8 mouse cellular contexts compared by ENCODE assay signal in the genomic region with DNA sequence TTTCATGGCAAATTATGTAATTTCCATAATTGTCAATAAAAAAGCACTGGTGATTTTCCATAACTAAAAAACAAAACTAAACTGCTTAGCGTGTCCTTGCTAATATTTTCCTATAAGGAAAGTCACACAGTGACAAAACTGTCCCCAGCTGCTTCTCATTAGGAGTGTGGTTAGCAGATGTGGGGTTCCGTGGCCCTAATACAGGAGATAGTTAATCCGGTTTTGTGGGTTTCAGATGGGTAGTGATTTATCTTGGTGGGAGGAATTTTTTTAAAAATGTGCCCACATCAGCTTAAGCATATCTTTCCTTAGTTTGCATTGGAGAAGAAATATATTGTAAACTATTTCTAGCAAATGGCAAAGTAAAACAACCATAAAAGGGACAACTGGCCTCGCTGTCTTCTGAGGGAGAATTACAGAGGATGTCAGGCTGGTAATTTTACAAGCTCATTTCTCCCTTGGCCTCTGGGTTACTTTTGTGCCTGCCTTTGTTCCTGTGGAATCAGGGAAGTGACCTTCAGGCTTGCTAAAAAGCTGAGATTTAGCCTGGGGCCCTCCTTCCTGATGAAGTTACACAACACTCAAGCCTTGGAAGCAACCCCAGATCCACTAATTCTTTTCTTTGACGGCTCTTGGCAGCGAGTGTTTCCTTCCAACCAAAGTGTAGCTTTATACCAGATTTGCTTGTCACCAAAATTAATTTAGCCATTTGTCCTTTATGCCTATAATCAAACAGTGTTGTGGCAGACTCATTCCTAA. TPM values are rescaled to one million over a fixed set of nuclear protein-coding genes. Genes with fewer than 3 reads are reported as not detected.
DNase-seq lines count a peak whose midpoint lies in the region; ATAC-seq and TF ChIP-seq lines count a peak whose summit lies in the region.

No protein-coding gene starts in this region.

- peaks cover 0 to 13% of the 10 kb centered on the region in 2 experiments; a peak in 2 of 4 replicates for H3K36me3 ChIP-seq in MEL (ENCODE audit: control insufficient read depth in 1 of 2, insufficient read depth in 2 of 2, low read length in 2 of 2)
- H3K36me3 ChIP-seq in heart, postnatal 0 days (replicated peaks; ENCODE audit: control insufficient read depth, insufficient read depth, low read length) = no peaks in the 10 kb centered on the region
- no peaks in the 10 kb centered on the region for H3K36me3 ChIP-seq in limb, embryonic 14.5 days (ENCODE audit: control insufficient read depth, insufficient read depth, low read length)

- TF ChIP-seq RAD21 in MEL (IDR thresholded peaks at IDR 0.05; ENCODE audit: low read depth, low read length) = no peak

- no peaks in the 10 kb centered on the region for H3K79me2 ChIP-seq in MEL (ENCODE audit: control insufficient read depth, insufficient read depth, low read length, poor library complexity)

- DNase-seq in MEL (ENCODE audit: low read depth, low spot score) = peak; percentile 21
- peak; percentile 57 for DNase-seq in brain, adult 2 months (ENCODE audit: low read depth, low spot score)
- DNase-seq in heart, postnatal 0 days (ENCODE audit: low spot score) = peak; percentile 51
- peak; percentile 60 for DNase-seq in limb, embryonic 14.5 days (ENCODE audit: low spot score)
- no peak for DNase-seq in cerebellum, postnatal 4 days (ENCODE audit: low spot score in 2 of 2)
- no peak for DNase-seq in yolk sac, embryonic 10.5 days (ENCODE audit: low spot score)
- DNase-seq in layer of hippocampus, postnatal 36 days = no peak

- no peak overlapping the region for H3K9ac ChIP-seq in MEL (ENCODE audit: control insufficient read depth, low read depth, low read length, poor library complexity, severe bottlenecking)
- no peak overlapping the region for H3K9ac ChIP-seq in heart, postnatal 0 days (replicated peaks; ENCODE audit: low read depth, low read length)
- H3K9ac ChIP-seq in limb, embryonic 14.5 days (ENCODE audit: low read depth, low read length, severe bottlenecking) = no peak overlapping the region

- H3K4me1 ChIP-seq in MEL (ENCODE audit: control insufficient read depth in 1 of 2, insufficient read depth in 2 of 2, low read length in 2 of 2) = peaks cover 0 to 4% of the 10 kb centered on the region in 2 experiments; a peak in 2 of 4 replicates
- H3K4me1 ChIP-seq in heart, postnatal 0 days (ENCODE audit: control insufficient read depth, insufficient read depth) = peaks cover 8% of the 10 kb centered on the region; the same call in 1 of the 2 replicates
- peaks cover 31% of the 10 kb centered on the region for H3K4me1 ChIP-seq in limb, embryonic 14.5 days (ENCODE audit: control insufficient read depth, insufficient read depth, low read length)

- TF ChIP-seq CTCF in MEL (IDR thresholded peaks at IDR 0.05 in 2 of 3, conservative IDR thresholded peaks at IDR 0.05 in 1 of 3; ENCODE audit: control insufficient read depth in 1 of 3, insufficient read depth in 1 of 3, low read depth in 2 of 3, low read length in 3 of 3, poor library complexity in 1 of 3, severe bottlenecking in 1 of 3) = no peak
- no peak for TF ChIP-seq CTCF in heart, postnatal 0 days (IDR thresholded peaks at IDR 0.05; ENCODE audit: low read depth)

- no peak for TF ChIP-seq POLR2A in MEL (IDR thresholded peaks at IDR 0.05; ENCODE audit: control insufficient read depth in 1 of 2, insufficient read depth in 1 of 2, low read depth in 1 of 2, low read length in 2 of 2, poor library complexity in 1 of 2)
- TF ChIP-seq POLR2A in limb, embryonic 14.5 days (IDR thresholded peaks at IDR 0.05; ENCODE audit: borderline replicate concordance, extremely low read depth, insufficient read depth, insufficient read length) = no peak

- ATAC-seq in heart, postnatal 0 days (ENCODE audit: insufficient read depth, low read depth) = no peak
- no peak for ATAC-seq in limb, embryonic 14.5 days (ENCODE audit: low FRiP score, low read depth)
- no peak for ATAC-seq in erythroid progenitor cell, adult 5-6 weeks (replicated peaks; ENCODE audit: low FRiP score, poor library complexity, severe bottlenecking)

- H3K27ac ChIP-seq in MEL (ENCODE audit: control insufficient read depth, low read depth, low read length) = no peak overlapping the region
- peak overlapping the region; percentile 73 for H3K27ac ChIP-seq in heart, postnatal 0 days (ENCODE audit: low read depth)
- H3K27ac ChIP-seq in limb, embryonic 14.5 days (replicated peaks; ENCODE audit: low read depth, low read length) = no peak overlapping the region

- H3K4me3 ChIP-seq in MEL (ENCODE audit: control insufficient read depth in 1 of 2, insufficient read depth in 1 of 2, low read depth in 2 of 2, low read length in 2 of 2) = no peak overlapping the region
- no peak overlapping the region for H3K4me3 ChIP-seq in heart, postnatal 0 days (ENCODE audit: low read depth, low read length)
- H3K4me3 ChIP-seq in limb, embryonic 14.5 days (replicated peaks; ENCODE audit: low read length) = no peak overlapping the region

- H3K27me3 ChIP-seq in MEL (ENCODE audit: control insufficient read depth in 1 of 2, insufficient read depth in 2 of 2, low read length in 2 of 2) = no peaks in the 10 kb centered on the region
- H3K27me3 ChIP-seq in heart, postnatal 0 days (ENCODE audit: control insufficient read depth, insufficient read depth, low read length) = no peaks in the 10 kb centered on the region
- H3K27me3 ChIP-seq in limb, embryonic 14.5 days (ENCODE audit: control insufficient read depth, insufficient read depth, low read length) = no peaks in the 10 kb centered on the region

- WGBS in heart, postnatal 0 days = 59% methylated on average over 6 of the region's 6 CpGs
- 6% methylated on average over 6 of the region's 6 CpGs for WGBS in limb, embryonic 14.5 days

- H3K9me3 ChIP-seq in MEL (replicated peaks; ENCODE audit: insufficient read depth, low read length) = no peaks in the 10 kb centered on the region
- H3K9me3 ChIP-seq in heart, postnatal 0 days (replicated peaks; ENCODE audit: control insufficient read depth, low read length) = no peaks in the 10 kb centered on the region
- H3K9me3 ChIP-seq in limb, embryonic 14.5 days (ENCODE audit: control insufficient read depth, low read length) = no peaks in the 10 kb centered on the region

- no peak overlapping the region for H3K4me2 ChIP-seq in heart, postnatal 0 days (ENCODE audit: low read depth, low read length)
- no peak overlapping the region for H3K4me2 ChIP-seq in limb, embryonic 14.5 days (replicated peaks; ENCODE audit: low read depth, low read length, severe bottlenecking)

- TF ChIP-seq EP300 in MEL (IDR thresholded peaks at IDR 0.05; ENCODE audit: low read depth in 1 of 2, low read length in 2 of 2) = no peak
- TF ChIP-seq EP300 in heart, postnatal 0 days (IDR thresholded peaks at IDR 0.05; ENCODE audit: low read depth) = no peak

TF ChIP-seq in MEL, 35 proteins besides CTCF, POLR2A, EP300 and RAD21:
- TF ChIP-seq MXI1 (IDR thresholded peaks at IDR 0.05; ENCODE audit: low read depth, low read length) = no peak
- TF ChIP-seq RCOR1 (IDR thresholded peaks at IDR 0.05; ENCODE audit: low read depth, low read length) = peak; percentile 60; the same call in 1 of the 2 replicates
TF ChIP-seq in MEL: peak in this region for 1.

RNA-seq across cellular contexts. Expression of a gene that starts 6.2 kb away (rescaled TPM):
- total RNA-seq in MEL (2012; rRNA removed) = 3.0 and 3.6 TPM in 2 replicates
- polyA plus RNA-seq in MEL (2012; ENCODE audit: insufficient read depth in 1 of 2, insufficient read length in 2 of 2, low read depth in 1 of 2, low replicate concordance in 2 of 2, missing spikeins in 1 of 2) = 1 to 10 TPM in 1 of 2 experiments, not detected in 1; 3.8 TPM
- total RNA-seq in heart, postnatal 0 days (2014; rRNA removed; ENCODE audit: low replicate concordance) = 19.2 and 21.2 TPM in 2 replicates
- 8.5 and 9.5 TPM in 2 replicates for polyA plus RNA-seq in heart, postnatal 0 days (2015; fragmentation: Nextera tagmentation; extraction: Ambion mirVana)
- 13.9 and 15.4 TPM in 2 replicates for polyA plus RNA-seq in limb, embryonic 14.5 days (2012; rRNA removed)
- polyA plus RNA-seq in limb, embryonic 14.5 days (2014; fragmentation: Nextera tagmentation; extraction: Ambion mirVana) = 20.4 and 20.7 TPM in 2 replicates
- 0.36 and 1.7 TPM in 2 replicates for total RNA-seq in erythroid progenitor cell, adult 5-6 weeks (2015; ENCODE audit: low replicate concordance)
- total RNA-seq in erythroid progenitor cell, adult 5-6 weeks (2017; ENCODE audit: low replicate concordance) = 0.76 and 0.90 TPM in 2 replicates
- 10 to 100 TPM; 22.4 to 27.9 TPM for total RNA-seq in layer of hippocampus, postnatal 36 days (2021)

RNA-seq across cellular contexts. Expression of a gene that starts 35.9 kb away (rescaled TPM):
- total RNA-seq in MEL (2012; rRNA removed) = 165 and 174 TPM in 2 replicates
- 100 to 1,000 TPM; 123 to 218 TPM for polyA plus RNA-seq in MEL (2012; ENCODE audit: insufficient read depth in 1 of 2, insufficient read length in 2 of 2, low read depth in 1 of 2, low replicate concordance in 2 of 2, missing spikeins in 1 of 2)
- total RNA-seq in heart, postnatal 0 days (2014; rRNA removed; ENCODE audit: low replicate concordance) = 18.9 and 30.6 TPM in 2 replicates
- 26.0 and 29.1 TPM in 2 replicates for polyA plus RNA-seq in heart, postnatal 0 days (2015; fragmentation: Nextera tagmentation; extraction: Ambion mirVana)
- polyA plus RNA-seq in limb, embryonic 14.5 days (2012; rRNA removed) = 50.7 and 53.3 TPM in 2 replicates
- 61.9 and 64.0 TPM in 2 replicates for polyA plus RNA-seq in limb, embryonic 14.5 days (2014; fragmentation: Nextera tagmentation; extraction: Ambion mirVana)
- 13.0 and 18.4 TPM in 2 replicates for total RNA-seq in erythroid progenitor cell, adult 5-6 weeks (2015; ENCODE audit: low replicate concordance)
- total RNA-seq in erythroid progenitor cell, adult 5-6 weeks (2017; ENCODE audit: low replicate concordance) = 5.9 and 8.9 TPM in 2 replicates
- 10 to 100 TPM; 41.0 to 43.5 TPM for total RNA-seq in layer of hippocampus, postnatal 36 days (2021)

RNA-seq across cellular contexts. Expression of a gene that starts 59.3 kb away (rescaled TPM):
- total RNA-seq in MEL (2012; rRNA removed) = 3.7 and 5.8 TPM in 2 replicates
- under 1 TPM in 1 of 2 experiments, not detected in 1; 0.40 TPM for polyA plus RNA-seq in MEL (2012; ENCODE audit: insufficient read depth in 1 of 2, insufficient read length in 2 of 2, low read depth in 1 of 2, low replicate concordance in 2 of 2, missing spikeins in 1 of 2)
- total RNA-seq in heart, postnatal 0 days (2014; rRNA removed; ENCODE audit: low replicate concordance) = 2.5 and 4.6 TPM in 2 replicates
- 0.11 and 0.14 TPM in 2 replicates for polyA plus RNA-seq in heart, postnatal 0 days (2015; fragmentation: Nextera tagmentation; extraction: Ambion mirVana)
- polyA plus RNA-seq in limb, embryonic 14.5 days (2012; rRNA removed) = 1.9 and 2.0 TPM in 2 replicates
- polyA plus RNA-seq in limb, embryonic 14.5 days (2014; fragmentation: Nextera tagmentation; extraction: Ambion mirVana) = 0.53 and 0.58 TPM in 2 replicates
- total RNA-seq in erythroid progenitor cell, adult 5-6 weeks (2015; ENCODE audit: low replicate concordance) = not detected in 2 replicates
- total RNA-seq in erythroid progenitor cell, adult 5-6 weeks (2017; ENCODE audit: low replicate concordance) = 0.51 TPM in 1 of 2 replicates, not detected in the other
- 1 to 10 TPM; 1.5 to 1.9 TPM for total RNA-seq in layer of hippocampus, postnatal 36 days (2021)

Comparison
In these comparisons a context has a peak if more than half of its experiments do, and no peak if none do; other contexts are left out.
1. DNase-seq: peak in MEL (single experiment), brain, adult 2 months (single experiment), heart, postnatal 0 days (single experiment) and limb, embryonic 14.5 days (single experiment); none in cerebellum, postnatal 4 days (0 of 2), yolk sac, embryonic 10.5 days (single experiment) and layer of hippocampus, postnatal 36 days (0 of 2).